Mouse (Mus musculus) spleen, adult 2 months (tissue): ENCODE data around the gene Egln1. TPM values are rescaled to one million over a fixed set of nuclear protein-coding genes. Genes with fewer than 3 reads are reported as not detected.

ENCODE experiments used
- DNase-seq, 2 experiments: peaks; one replicate each; pipeline versions ENCODE4 v3.0.0 to v3.0.0-alpha.2; 2012 to 2021; ENCODE audit warnings: low spot score in 2 of 2, low read depth in 1 of 2
- H3K27ac ChIP-seq: fragments of 200-500 bp; 2 replicates; pipeline ENCODE4 v1.5.1; 2012; ENCODE audit warnings: low read length, inconsistent platforms; ENCODE audit not compliant: insufficient read depth
- H3K27me3 ChIP-seq: fragments of 200-500 bp; 2 replicates; pipeline ENCODE4 v1.6.1; 2012; ENCODE audit warnings: mild to moderate bottlenecking, moderate library complexity, low read length, inconsistent platforms; ENCODE audit not compliant: control insufficient read depth, insufficient read depth
- H3K36me3 ChIP-seq: fragments of 200-500 bp; 2 replicates; pipeline ENCODE4 v1.6.1; 2012; ENCODE audit warnings: mild to moderate bottlenecking, low read length, inconsistent platforms; ENCODE audit not compliant: control insufficient read depth, insufficient read depth
- H3K4me1 ChIP-seq: fragments of 200-500 bp; 2 replicates; pipeline ENCODE4 v1.6.1; 2011; ENCODE audit warnings: inconsistent platforms; ENCODE audit not compliant: control insufficient read depth, insufficient read depth, insufficient read length
- H3K4me3 ChIP-seq: fragments of 200-500 bp; 2 replicates; pipeline ENCODE4 v1.5.1; 2011; ENCODE audit warnings: mild to moderate bottlenecking, inconsistent platforms; ENCODE audit not compliant: insufficient read depth, insufficient read length; ENCODE audit errors: extremely low read depth
- CTCF ChIP-seq: fragments of 200-500 bp; IDR thresholded peaks from 2 replicates; pipeline ENCODE4 v1.5.1; 2011; ENCODE audit warnings: mild to moderate bottlenecking, inconsistent platforms; ENCODE audit not compliant: insufficient read depth, insufficient read length, insufficient replicate concordance; ENCODE audit errors: extremely low read depth
- POLR2A ChIP-seq: fragments of 200-500 bp; IDR thresholded peaks from 2 replicates; pipeline ENCODE4 v1.6.1; 2011; ENCODE audit warnings: low read depth, low read length, inconsistent platforms
- WGBS: fragments of 180-500 bp; shearing (Covaris S2); methylation state at CpG from one replicate; pipeline ENCODE4 v1.1.7; 2018; 5-methylcytosine and 5-hydroxymethylcytosine counted together
- polyA plus RNA-seq: library from polyadenylated mRNA; depleted of rRNA; stranded (reverse); fragments of >200 nt; gene quantifications from 2 replicates; pipeline ENCODE4 v1.2.3, GENCODE M21; 2012

The Egln1 gene
- polyA plus RNA-seq, 1 experiment, result 12.1 TPM

DNA sequence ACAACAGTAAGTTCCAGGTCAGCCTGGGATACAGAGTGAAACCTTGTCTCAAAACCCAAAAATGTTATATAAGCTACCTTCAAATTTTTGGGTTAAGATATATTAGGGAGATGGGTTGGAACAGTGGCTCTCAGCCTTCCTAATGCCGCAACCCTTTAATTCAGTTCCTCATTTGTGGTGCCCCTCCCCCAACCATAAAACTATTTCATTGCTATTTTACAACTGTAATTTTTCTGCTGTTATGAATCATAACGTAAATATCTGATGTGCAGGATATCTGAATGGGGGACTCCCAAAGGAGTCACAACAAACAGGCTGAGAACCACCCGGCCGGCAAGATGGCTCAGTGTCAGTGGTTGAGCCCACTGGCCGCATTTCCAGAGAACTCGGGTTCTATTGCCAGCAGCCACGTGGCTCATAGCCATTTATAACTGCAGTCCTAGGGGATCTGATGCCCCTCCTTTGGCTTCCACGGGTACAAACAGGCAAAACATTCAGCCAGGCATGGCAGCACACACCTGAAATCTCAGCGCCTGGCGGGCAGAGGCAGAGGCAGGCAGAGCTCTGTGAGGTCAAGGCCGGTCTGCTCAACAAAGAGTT, 26.5 kb downstream of the Egln1 start:
- Histone ChIP-seq H3K27me3 (no peaks in the 10 kb centered on the region), H3K36me3 (no peaks in the 10 kb centered on the region), H3K4me1 (peaks cover 24% of the 10 kb centered on the region; the same call in 1 of the 2 replicates), H3K4me3 (no peak overlapping the region), H3K27ac (no peak overlapping the region)
- no peak for DNase-seq
- WGBS, result 41% methylated on average over 11 of the region's 11 CpGs
- TF ChIP-seq POLR2A (no peak), CTCF (no peak)

DNA sequence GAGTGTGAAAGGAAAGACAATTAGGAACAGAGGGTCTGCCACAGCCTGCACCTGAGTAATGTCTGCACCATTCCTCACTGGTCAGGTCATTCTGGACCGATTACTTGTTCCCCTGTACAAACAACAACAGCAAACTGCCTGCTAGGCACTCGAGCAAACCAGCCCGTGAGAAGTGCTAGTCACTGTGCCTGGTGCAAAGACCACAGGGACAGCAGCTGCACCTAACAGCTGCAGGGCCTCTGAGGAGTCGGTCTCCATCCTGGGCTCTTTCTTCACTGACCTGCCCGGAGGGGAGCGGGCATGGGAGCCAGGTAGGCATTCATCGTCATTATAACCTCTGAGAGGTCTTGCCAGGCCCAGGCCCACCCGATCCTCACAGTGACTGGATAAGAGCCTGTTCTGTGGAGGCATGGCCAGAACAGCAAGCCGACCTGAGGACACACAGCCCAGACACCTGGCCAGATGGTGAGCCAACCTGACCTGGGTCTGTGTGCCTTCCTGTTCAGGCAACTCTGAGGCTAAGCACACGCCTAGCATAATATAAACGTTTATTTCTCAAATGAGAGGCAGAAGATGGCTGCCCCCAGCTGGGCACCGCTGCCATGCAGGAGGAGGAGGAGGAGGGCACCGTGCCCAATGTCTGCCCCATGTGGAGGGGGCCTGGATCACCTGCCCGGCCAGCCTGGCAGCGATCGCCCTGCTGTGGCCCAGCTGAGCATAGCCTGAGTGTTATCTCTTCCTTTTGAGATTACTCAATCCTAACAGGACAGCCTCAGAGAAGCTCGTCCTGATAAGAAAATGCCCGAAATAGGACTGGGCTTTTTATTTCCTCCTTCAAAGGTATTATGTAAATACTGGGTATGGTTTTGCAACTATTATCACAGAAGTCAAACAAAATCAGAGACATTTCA, 27.5 kb downstream of the Egln1 start:
- no peak overlapping the region for H3K4me3 ChIP-seq
- no peak overlapping the region for H3K27ac ChIP-seq
- 29% methylated on average over 18 of the region's 18 CpGs for WGBS
- no peak for DNase-seq
- H3K36me3 ChIP-seq, result no peaks in the 10 kb centered on the region
- TF ChIP-seq CTCF, result no peak
- H3K4me1 ChIP-seq, result peaks cover 21% of the 10 kb centered on the region; the same call in 1 of the 2 replicates
- no peaks in the 10 kb centered on the region for H3K27me3 ChIP-seq

- H3K27me3 ChIP-seq, result no peaks in the 10 kb centered on the region
- peaks cover 7% of the 10 kb centered on the region for H3K36me3 ChIP-seq
- WGBS, result 88% methylated on average over 18 of the region's 18 CpGs
- no peak for TF ChIP-seq CTCF
- no peak for TF ChIP-seq POLR2A
- H3K27ac ChIP-seq, result no peak overlapping the region
- no peak for DNase-seq
- peaks cover 9% of the 10 kb centered on the region; the same call in 1 of the 2 replicates for H3K4me1 ChIP-seq
- H3K4me3 ChIP-seq, result no peak overlapping the region
Measured at GRCm38 (mm10) chr8:124917741-124918484, 31.2 kb downstream of the Egln1 start.

DNA sequence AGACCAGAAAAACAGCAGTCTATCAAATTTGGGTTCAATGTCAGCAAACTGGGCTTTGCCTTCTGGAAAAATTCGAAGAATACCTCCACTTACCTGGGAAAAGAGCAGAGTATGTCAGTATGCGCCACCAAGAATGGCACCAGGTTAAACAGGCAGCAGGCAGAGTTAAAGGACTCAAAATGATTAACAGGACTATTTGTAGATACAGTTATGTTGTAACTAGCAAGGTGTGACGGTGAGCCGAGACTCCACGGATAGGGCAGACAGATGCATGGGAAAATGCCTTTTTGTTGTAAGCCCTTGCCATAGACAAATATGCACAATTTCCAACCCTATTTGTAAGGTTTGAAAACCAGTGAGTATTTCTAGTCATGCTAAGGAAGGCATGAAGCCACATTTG, 35.1 kb downstream of the Egln1 start:
- Histone ChIP-seq H3K27ac (no peak overlapping the region), H3K36me3 (peaks cover 16% of the 10 kb centered on the region)
- no peak for DNase-seq

DNA sequence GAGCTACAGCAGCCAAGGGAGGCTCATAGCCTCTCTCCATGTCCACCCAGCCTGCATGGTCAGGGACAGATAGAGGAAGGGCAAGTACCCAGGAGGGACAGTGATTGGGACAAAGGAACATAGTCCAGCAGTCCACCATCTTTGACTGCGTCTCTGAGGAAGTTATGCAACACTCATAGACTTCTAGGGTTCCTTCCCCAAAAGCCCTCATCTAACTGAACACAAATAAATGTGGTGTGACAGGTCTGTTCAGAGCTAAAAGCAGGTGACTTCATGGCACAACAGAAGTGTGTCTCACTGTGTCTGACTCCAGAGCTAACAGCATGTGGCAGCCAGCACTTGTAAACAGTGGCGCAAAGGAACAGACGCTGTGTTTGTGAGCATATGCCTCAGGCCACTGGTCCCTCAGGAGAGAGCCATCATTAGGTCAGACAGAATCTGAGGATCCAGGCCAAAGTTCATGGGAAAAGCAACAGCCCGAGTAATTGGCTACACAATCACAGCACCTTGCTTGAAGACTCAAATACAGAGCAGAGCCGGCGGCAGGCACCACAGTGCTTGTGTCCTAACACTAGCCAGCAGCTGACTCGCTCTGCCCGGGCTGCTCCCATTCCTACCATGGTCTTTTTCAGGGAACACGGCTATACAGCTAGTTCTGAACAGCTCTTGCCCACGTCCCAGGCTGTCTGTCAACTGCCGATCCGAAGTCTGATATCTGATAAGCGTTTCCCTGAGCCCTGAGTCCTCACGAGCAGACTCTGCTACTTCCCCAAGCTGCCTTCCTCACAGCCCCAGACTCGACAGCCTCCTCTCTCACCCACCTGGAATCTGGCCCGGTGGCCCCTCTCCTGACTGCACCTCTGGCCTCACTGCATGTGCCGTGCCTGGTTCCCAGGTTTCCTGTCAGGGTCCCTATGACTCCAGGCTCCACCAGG, 36.9 kb downstream of the Egln1 start:
- Histone ChIP-seq H3K27me3 (no peaks in the 10 kb centered on the region), H3K27ac (no peak overlapping the region), H3K4me1 (no peaks in the 10 kb centered on the region), H3K4me3 (no peak overlapping the region), H3K36me3 (peaks cover 21% of the 10 kb centered on the region)
- no peak for DNase-seq
- TF ChIP-seq CTCF (no peak), POLR2A (no peak)
- WGBS, result 79% methylated on average over 17 of the region's 17 CpGs

More for the DNA sequence above, 35.1 kb downstream of the Egln1 start:
- H3K4me1 ChIP-seq, result no peaks in the 10 kb centered on the region
- TF ChIP-seq CTCF (no peak), POLR2A (no peak)
- H3K27me3 ChIP-seq, result no peaks in the 10 kb centered on the region
- no peak overlapping the region for H3K4me3 ChIP-seq
- WGBS, result 96% methylated on average over 5 of the region's 5 CpGs

- DNase-seq, result no peak
- 91% methylated on average over 10 of the region's 10 CpGs for WGBS
- H3K27me3 ChIP-seq, result no peaks in the 10 kb centered on the region
- H3K36me3 ChIP-seq, result peaks cover 27% of the 10 kb centered on the region
- no peaks in the 10 kb centered on the region for H3K4me1 ChIP-seq
- H3K4me3 ChIP-seq, result no peak overlapping the region
- no peak for TF ChIP-seq POLR2A
- no peak for TF ChIP-seq CTCF
- H3K27ac ChIP-seq, result no peak overlapping the region
Measured at GRCm38 (mm10) chr8:124910349-124910748, 38.8 kb downstream of the Egln1 start.
